Mouse (Mus musculus): ENCODE data around the gene Ccdc62.

DNA sequence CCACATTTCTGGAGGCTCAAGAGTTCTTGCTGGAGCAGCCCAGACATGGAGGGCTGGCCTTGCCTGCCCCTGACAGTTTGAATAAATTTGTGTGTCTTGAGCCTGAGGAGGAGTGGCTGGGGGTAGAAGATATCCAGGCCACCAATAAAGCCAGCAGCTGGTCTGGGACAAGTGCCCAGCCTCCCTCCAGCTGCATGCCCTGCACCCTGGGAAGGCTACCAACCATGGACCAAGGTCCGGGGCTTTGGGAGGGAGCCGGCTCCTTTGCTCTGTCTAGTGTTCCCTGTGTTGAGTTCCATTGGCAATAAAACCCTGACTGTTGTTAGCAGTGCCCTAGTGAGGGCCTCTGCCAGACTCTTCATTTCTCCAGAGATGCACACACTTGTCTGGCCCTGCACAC lies 72.4 kb downstream of the Ccdc62 start:
- TF ChIP-seq CTCF (IDR thresholded peaks at IDR 0.05 in 2 of 3, conservative IDR thresholded peaks at IDR 0.05 in 1 of 3; ENCODE audit: control insufficient read depth in 1 of 3, insufficient read depth in 1 of 3, low read depth in 2 of 3, low read length in 3 of 3, poor library complexity in 1 of 3, severe bottlenecking in 1 of 3) (no peak), EP300 (IDR thresholded peaks at IDR 0.05; ENCODE audit: low read depth in 1 of 2, low read length in 2 of 2) (no peak), POLR2AphosphoS2 (IDR thresholded peaks at IDR 0.05; ENCODE audit: low read length) (no peak), MAZ (IDR thresholded peaks at IDR 0.05; ENCODE audit: low read depth, low read length) (no peak), POLR2A (IDR thresholded peaks at IDR 0.05; ENCODE audit: control insufficient read depth in 1 of 2, insufficient read depth in 1 of 2, low read depth in 1 of 2, low read length in 2 of 2, poor library complexity in 1 of 2) (no peak), ZMIZ1 (IDR thresholded peaks at IDR 0.05; ENCODE audit: low read depth, low read length) (no peak), ZC3H11A (IDR thresholded peaks at IDR 0.05; ENCODE audit: low read depth, low read length) (no peak), USF1 (IDR thresholded peaks at IDR 0.05; ENCODE audit: low read depth, low read length) (no peak), E2F4 (IDR thresholded peaks at IDR 0.05; ENCODE audit: borderline replicate concordance, low read depth, low read length) (no peak), GABPA (IDR thresholded peaks at IDR 0.05; ENCODE audit: low read depth, low read length) (no peak), ZKSCAN1 (IDR thresholded peaks at IDR 0.05; ENCODE audit: low read depth, low read length) (no peak)

Measured in MEL (cell line).